Mouse (Mus musculus) cerebellum, adult (tissue): ENCODE measurements at regions not wholly inside any gene's neighbourhood (a gene's known extent, or its start where the extent isn't known, plus 50 kb on each side); places are given as distances from the start of the nearest gene placed in this dataset.

Source experiments
- ATAC-seq: cut with Nextera tagmentation; 2 replicates; pipeline ENCODE4 v1.9.2; 2017; ENCODE audit warnings: mild to moderate bottlenecking, moderate library complexity, mixed read lengths; ENCODE audit not compliant: insufficient number of reproducible peaks, low FRiP score, low TSS enrichment

DNA sequence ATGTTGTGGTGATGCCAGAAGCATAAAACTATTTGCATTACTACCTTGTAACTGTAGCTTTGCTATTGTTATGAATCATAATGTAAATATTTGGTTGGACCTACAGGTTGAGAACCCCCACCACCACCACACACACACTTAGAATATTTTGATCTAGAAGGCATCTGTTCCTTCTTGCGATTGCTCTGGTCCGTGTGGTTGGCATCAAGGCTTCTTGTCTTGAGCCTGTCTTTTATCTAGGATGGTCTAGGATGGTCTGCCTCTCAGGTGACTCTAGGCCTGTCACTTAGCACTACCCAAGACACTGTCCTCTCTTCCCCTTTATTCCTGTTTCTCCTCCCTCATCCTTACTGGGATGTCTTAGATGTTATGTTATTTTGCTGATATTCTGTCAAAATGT, 76.6 kb upstream of the Jade1 start:
- no peak for ATAC-seq

DNA sequence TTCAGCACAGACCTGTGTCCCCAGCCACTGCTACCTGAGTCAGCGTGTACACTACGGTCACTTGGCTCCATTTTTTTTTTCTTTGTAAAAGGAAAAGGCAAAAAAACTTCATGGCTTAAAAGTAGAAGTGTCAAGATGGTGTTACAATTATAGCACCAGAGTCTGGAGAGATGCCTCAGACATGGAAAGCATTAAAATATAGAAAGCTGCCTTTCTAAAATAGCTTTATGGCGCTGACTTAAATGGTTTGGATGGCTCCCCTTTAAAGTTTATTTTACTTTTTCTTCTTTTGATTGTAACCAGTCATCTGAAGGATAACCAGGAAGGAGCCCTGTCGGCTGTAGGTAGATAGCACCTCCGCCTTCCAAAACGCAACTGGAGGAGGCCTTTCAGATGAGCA, 79.0 kb upstream of the Jade1 start:
- ATAC-seq, result no peak

DNA sequence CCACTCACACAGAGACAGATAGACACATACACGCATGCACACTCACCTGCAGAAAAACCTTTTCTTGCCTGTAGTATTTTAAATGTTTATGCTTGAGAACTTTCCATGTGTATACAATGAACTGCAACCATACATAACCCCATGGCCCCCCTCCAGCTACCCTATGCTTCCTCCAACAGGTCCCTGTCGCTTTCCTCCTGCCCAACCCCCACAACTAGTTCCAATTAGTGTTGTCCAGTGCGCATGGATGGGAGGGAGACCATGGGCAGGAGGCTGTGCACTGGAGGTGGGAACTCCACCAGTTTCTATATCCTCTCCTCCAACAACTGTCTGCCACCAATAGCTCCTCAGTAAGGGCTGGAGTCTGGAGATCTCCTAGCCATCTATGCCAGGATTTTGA, 82.9 kb upstream of the Jade1 start:
- ATAC-seq, result no peak

DNA sequence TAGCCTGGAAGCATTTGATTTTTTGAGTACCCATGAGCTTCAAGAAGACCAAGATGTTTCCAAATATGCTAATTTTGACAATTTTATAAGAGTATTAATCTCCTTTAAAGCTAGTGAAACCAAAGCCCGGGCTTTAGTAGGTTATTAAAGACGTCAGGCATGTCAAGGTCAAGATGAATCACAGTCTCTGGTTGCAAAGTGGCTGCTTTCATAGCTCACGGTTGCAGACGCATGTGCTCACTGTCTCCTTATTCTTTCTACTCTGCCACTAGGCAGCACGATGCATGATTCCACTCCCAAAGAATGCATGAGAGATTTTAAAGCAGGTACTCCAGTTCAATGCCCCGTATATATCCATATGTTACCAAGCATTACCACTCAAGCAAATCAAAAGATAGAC, 86.4 kb upstream of the Jade1 start:
- no peak for ATAC-seq

DNA sequence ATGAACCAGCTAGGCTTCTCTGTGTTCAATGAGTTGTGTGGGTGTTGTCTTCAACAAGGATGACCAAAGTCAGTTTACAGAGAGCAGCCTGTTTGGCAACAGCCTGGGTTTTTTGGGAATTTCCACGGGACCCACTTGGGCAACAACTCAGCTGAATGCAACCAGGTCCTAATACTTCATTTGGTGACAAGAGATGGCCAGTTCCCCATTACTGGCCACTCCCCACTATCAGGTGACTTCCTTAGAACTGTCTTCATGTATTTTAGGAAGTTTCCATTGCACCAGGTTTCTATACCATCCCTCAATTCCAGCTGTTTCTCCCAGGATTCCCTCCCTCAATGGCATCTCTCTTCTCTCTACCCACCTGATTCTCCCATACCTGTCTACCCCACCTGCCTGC, 87.7 kb upstream of the Jade1 start:
- no peak for ATAC-seq

DNA sequence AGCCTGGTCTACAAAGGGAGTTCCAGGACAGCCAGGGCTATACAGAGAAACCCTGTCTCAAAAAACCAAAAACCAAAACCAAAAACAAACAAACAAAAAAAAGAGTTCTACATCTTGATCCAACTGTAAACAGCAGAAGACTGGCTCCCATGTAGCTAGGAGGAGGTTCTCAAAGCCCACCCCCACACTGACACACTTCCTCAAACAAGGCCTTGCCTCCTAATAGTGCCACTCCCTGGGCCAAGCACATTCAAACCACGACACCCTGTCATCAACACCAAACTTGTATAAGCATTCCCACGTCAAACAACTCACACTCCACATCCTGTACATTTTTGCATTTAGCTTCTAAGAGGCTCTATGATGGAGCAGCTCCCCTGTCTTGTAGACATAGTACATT, 89.6 kb upstream of the Jade1 start:
- ATAC-seq, result no peak

DNA sequence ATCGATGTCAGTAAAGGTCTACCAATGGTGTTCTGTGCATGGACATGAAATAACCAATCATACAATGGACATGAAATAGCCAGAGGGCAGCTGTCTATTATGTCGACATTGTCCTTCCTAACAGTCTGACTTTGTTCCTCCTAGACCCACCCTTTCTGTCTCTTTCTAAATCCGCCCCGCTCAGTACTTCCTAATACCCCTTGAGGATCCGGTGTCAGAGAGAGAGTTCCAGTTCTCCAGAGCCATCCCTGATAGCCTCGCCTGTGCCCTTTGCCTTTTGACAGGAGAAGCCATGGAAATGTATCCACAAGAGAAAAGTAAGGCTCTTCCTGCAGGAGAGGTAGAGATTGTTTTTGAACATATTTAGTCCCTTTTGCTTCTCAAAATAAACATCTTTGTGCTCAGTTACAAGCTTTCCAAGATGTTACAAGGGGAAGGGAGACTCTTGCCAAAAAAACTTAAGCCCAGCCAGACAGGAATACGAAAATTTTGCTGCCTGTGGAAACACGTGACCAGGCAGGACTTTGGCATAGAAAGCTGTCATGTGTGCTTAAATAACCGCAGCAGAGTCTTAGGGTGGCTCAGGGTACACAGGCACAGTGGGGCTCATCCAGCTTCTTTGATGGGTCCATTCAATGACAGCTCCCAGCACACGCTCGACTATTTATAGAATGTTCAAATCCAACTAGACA, 92.4 kb upstream of the Jade1 start:
- no peak for ATAC-seq

DNA sequence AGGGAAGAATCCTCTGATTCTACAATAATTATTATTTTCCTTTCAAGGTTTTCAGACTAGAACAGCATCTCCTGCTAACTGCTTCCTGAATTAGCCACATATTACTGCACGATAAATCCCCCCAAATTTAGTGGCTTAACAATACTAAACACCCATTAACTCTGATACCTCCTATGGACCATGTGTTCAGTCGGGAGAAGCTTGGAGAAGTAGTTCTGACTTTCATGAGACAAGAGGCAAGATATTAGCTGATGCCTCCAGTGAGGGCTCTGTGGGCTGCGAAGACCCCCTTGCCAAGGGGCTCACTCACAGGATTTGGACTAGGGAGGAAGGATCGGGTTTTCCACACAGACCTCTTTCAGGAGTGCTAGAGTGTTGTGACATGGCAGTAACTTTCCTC, 95.4 kb upstream of the Jade1 start:
- ATAC-seq, result no peak

DNA sequence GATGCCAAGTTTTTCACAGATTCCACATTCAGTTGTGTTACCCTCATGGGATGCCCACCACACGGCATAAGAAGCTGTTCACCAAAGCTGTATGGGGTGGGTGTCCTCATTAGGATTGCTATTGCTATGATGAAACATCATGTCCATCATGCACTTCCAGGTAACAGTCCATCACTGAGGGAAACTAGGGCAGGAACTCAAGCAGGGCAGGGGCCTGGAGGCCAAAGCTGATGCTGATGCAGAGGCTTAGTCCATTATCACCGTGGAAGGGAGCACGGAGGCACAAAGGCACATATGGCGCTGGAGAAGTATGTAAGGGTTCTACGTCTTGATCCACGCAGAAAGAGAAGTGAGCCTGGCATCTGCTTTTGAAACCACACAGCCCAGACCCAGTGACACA, 97.4 kb upstream of the Jade1 start:
- no peak for ATAC-seq

DNA sequence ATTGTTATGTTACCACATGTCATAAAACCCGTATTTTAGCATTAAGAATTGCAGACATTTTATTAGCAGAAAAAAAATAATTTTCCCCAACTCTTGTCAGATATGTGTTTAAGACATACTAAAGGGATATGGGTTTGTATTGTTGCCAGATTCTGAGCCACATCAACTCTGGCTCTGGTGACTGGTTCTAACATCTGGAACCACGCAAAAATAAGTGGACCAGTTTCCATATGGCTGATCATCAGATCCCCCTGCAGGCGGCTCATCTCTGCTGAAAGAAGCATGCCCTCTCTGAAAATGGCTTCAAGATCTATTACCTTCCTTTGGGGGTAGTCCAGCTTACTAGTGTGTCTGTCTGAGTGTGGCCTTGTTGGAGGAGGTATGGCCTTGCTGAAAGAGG, 102.0 kb upstream of the Jade1 start:
- ATAC-seq, result no peak

DNA sequence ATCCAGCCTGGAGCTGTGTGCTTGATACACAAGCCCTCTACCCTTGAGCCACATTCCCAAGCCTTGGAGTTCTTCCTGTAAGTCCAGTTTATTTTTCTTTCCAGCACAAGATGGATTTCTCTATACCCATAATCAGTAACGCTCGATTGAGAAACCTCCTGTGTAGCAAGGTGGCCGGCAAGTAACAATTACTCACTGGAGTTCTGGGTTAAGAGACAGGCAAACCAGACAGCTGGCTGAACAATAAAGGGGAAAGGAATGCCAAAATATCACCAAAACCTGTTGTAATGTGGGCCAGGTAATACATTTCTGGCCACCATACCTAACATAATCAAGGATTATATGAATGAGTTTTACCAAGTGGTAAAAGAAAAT, 102.8 kb upstream of the Jade1 start:
- ATAC-seq, result no peak

DNA sequence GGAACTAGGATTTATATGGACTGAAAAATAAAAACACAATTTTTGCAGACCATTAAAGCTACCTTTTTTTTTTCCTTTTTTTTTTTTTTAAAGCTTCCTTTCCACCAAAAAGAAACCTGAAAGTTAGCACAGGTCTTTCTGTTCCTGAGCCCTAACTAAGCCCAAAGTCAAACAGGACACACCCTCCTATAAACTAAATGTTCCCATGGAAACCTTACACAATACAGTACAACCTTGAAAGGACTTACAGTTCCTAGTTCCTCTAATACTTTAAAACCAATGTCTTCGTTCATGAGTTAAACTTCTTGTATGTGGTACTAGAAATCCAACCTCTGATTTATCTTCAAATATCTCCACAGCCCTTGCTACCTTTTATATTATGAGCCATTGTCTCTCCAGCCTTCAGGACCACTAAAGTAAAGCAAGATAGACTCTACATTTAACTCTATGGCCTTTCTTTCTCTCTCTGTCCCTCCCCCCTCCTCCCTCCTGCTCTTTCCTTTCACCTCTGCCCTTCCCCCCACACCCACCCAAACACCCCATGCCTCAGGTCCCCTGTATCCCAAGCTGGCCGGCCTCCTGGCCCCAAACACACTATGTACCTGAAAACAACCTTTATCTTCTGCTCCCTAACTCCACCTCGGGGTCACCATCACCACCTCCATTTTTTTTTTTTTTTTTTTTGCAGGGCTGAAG, 103.4 kb upstream of the Jade1 start:
- ATAC-seq, result no peak

DNA sequence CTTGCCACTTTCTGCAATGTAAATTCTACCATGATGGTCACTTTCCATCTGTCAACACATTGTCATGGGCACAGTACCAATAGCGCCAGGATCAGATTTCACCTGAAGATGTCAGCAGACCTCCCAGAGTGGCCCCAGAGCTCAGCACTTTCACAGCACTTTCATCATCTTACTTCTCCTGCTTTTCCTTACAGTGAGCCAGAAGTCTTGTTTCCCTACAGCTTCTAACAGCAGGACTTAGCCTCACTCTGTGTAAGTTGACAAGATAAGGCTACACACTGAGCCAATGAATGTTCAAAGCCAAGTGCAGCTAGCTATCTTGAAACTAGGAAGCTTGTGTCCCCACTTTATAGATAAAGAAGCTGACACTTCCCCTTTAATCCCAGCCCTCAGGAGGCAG, 104.8 kb upstream of the Jade1 start:
- ATAC-seq, result no peak

DNA sequence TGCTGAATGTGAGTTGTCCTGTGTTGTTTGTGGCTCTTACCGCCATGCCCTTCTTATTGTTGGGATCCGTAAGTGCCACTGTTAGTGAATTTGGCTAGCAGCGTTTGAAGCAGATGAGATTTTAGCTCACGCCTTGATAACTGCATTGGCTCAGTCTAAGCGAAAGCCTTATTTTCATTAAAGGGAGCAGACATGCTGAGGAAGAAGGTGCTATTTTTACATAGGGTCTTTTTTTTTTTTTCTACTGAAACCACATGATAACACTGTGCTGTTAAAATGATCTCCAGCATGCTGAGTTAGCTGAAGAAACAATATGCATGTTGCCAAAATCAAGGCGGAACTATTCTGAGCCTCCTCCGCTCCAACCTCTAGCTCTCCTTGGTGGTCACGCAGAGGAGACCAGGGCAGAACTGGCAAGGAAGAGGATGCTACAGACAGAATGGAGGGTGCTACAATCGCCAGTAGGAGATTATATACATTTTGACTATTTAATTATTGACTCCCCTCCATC, 111.2 kb upstream of the Jade1 start:
- no peak for ATAC-seq

DNA sequence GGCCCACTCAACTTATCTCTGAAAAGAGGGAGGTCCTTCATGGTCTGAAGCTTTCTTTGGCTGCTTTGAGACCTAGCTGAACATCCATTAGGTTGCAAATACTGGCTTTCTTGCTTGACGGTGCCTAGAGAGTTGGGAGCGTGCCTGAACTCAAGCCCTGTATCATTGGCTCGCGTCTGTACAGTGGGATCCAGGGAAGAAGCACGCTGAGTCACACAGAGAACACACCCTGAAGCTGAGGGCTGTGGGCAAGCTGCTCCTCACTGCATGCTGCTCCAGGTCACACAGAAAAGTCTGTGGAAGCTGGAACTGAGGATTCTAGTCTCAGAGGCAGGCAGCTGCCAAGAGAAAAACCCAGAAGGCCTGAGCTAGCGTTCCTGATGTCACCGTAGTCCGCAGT, 119.3 kb upstream of the Jade1 start:
- no peak for ATAC-seq

DNA sequence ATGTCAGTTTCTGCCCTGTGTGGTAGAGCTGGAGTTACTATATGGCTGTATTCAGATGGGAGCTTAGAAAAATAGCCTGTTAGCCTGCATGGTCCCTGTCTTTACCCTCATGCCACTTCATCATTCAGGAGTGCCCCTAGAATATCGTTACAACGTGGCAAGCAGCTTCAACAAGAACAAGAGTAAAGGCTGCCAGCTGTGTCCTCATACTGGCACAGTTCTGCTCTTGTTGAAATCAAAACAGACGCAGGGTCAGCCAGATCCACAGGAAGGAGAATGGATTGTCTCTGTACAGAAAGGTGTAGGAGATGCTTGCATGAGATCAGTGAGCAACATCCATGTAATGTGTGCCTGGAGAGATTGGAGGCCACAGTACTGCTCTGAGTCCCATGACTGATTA, 122.4 kb upstream of the Jade1 start:
- ATAC-seq, result no peak

DNA sequence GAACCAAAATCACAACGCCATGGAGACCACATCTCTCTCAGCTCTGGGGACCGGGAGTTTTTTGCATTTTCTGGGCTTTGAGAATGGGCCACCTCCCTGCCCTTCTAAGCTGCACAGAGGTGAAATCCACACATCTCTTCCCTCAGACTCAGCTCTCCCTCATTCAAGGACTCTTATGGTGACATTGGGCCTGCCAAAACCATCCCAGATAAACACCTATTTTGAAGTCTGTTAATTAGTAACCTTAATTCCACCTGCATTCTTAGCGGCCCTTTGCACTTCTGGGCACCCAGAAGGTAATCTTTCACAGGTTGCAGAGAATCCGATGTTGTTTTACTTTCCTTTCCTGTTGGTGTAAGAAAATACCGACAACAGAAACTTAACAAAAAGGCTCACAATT, 123.2 kb upstream of the Jade1 start:
- no peak for ATAC-seq

DNA sequence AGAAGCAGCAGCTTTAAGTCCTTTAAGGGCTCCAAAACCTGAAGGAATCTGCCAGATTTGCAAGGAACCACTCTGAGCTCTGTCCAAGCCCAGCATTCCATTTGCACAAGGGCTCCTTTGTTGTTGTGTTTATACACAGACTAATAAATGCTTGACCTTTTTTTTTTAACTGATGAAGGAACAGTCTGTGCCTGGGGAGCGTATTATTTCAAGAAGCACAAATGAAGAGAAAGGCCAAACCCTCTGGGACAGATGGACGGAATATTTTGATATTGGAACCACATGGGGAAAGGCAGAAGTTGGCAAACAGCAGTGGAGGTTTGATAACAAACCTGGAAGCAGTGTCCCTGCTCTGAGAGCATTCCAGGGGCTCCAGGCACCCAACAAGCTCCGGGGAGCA, 125.3 kb upstream of the Jade1 start:
- ATAC-seq, result no peak

DNA sequence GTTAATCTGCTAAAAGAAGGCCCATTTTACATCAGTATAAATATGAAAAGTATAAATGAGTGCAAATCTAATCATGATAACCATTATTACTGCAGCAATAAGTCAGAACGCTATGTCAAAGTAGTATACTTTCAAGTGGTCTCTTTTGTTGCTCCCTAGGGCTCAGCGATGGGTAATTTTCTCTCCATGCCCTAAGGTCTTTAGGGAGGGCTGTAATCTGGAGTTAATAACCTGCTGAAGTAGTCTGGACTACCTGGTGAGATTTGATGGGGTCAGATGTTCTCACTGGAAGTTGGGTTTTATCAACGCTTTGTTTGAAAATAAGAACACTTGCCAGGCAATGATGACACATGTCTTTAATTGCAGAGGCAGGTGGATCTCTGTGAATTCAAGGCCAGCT, 128.6 kb upstream of the Jade1 start:
- no peak for ATAC-seq

DNA sequence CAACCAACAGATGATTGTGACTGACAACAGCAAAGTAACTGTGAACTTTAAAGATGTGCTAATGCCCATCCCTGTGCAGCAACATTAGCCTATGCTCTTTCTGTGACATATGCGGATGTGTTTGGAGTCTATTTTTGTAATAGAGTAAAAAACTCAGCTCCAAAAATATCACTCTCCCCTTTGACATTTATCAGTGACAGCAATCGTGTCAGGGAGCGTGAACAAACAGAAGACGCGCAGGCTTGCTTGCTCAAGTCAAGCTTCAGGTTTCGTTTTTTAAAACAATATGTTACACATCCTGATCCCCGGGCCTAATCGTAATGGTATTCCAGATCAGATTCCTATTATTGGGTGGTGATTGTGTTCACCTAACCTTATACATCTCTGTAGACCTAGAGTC, 129.7 kb upstream of the Jade1 start:
- no peak for ATAC-seq

DNA sequence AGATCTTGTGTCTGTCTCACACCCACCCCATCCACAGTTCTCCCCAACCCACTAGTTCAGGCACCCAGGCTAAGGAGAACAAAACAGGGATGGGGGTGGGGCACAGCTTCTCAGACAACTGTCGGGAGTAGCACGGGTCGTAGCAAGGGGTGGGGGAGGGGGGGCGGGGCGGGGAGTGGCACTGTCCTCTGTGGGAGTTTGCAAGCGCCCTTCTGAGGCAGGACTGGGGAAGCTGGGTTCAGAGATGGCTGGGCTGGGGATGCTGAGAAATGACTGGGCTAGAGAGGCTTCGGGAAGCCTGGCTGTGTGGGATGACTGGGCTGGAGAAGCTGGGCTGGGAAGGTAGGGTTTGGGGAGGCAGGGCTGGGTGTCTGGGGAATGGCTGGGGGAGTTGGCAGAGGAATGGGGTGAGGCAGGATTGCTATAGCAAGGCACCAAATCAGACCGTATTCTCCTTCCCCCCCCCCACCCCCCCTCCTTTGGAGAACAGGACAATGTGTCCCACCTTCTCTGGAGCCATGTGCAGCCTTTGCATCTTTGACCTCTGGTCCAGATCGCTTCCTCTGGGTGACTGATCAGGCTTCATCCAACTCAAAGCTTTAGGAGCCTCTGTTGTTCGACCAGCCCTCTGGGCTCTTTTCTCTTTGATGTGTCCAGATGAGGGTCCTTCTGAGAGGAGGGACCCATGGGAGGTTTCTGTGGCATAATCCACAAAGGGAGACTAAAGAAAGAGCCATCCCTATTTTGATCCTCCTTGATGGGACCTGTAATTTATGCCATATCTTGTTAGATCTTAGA, 131.2 kb upstream of the Jade1 start:
- no peak for ATAC-seq

DNA sequence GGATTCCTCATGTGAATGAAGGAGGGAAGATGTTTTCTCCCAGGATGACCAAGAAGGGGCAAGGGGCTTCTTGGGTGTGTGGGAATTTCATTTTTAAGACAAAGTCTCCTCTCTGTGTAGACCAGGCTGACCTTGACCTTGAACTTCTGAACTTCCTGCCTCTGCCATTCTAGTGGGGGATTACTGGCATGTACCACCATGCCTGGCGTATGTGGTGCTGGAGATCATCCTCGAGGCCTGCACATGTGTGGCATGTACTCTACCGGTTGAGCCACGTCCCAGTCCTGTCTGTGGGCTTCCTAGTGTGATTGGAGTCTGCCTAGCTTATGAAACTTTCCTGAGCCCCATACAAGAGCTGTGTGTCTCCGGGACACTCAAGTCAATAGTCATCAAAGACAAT, 131.9 kb upstream of the Jade1 start:
- ATAC-seq, result no peak
